Mouse (Mus musculus) CH12.LX (cell line): ENCODE results near the gene Zkscan7. TPM values are rescaled to one million over a fixed set of nuclear protein-coding genes. Genes with fewer than 3 reads are reported as not detected.
"Not testable (repeated sequence)": the region's sequence is repeated elsewhere in the genome, so short reads cannot be mapped to it uniquely, and the experiment has no call there.

Source experiments
- DNase-seq: peaks from one replicate; pipeline ENCODE4 v3.0.0-alpha.2; 2013; ENCODE audit errors: extremely low read depth
- H3K27ac ChIP-seq: 2 replicates; pipeline ENCODE4 v1.5.1; 2012; ENCODE audit warnings: low read depth, mild to moderate bottlenecking, control low read depth, moderate library complexity; ENCODE audit not compliant: insufficient read depth
- H3K27me3 ChIP-seq: replicated peaks from 2 replicates; pipeline ENCODE3; 2012; ENCODE audit warnings: inconsistent platforms
- H3K36me3 ChIP-seq, 2 experiments: replicated peaks in 1 of 2; 2 replicates each; pipeline versions ENCODE3 to v1.6.1; 2012; ENCODE audit warnings: inconsistent platforms in 1 of 2, low read length in 1 of 2, mild to moderate bottlenecking in 1 of 2, mixed read lengths in 1 of 2, moderate library complexity in 1 of 2; ENCODE audit not compliant: control insufficient read depth in 1 of 2, insufficient read depth in 1 of 2
- H3K4me1 ChIP-seq, 2 experiments: 2 replicates each; pipeline ENCODE4 v1.6.1; 2012; ENCODE audit warnings: inconsistent platforms in 1 of 2, moderate library complexity in 1 of 2; ENCODE audit not compliant: insufficient read depth in 2 of 2, control insufficient read depth in 1 of 2
- H3K4me2 ChIP-seq: 2 replicates; pipeline ENCODE4 v1.6.1; 2012; ENCODE audit warnings: low read depth, mild to moderate bottlenecking, control low read depth; ENCODE audit not compliant: poor library complexity, insufficient read depth, severe bottlenecking
- H3K4me3 ChIP-seq, 3 experiments: fragments of 150-350 bp in 1 of 3; sonication (generic) in 1 of 3; replicated peaks in 1 of 3; 2 replicates each; pipeline versions ENCODE3 to v1.5.1; 2011 to 2012; ENCODE audit warnings: low read depth in 2 of 3, low read length in 2 of 3, mild to moderate bottlenecking in 2 of 3, moderate library complexity in 2 of 3, control low read depth in 1 of 3, improper control_type of control experiment in 1 of 3, inconsistent platforms in 1 of 3, mixed read lengths in 1 of 3; ENCODE audit not compliant: poor library complexity in 1 of 3
- H3K79me2 ChIP-seq: replicated peaks from 2 replicates; pipeline ENCODE4 v1.6.1; 2012; ENCODE audit warnings: mild to moderate bottlenecking, moderate library complexity; ENCODE audit not compliant: control insufficient read depth, poor library complexity, insufficient read depth, severe bottlenecking; ENCODE audit errors: extremely low read depth
- H3K9ac ChIP-seq: 2 replicates; pipeline ENCODE4 v1.6.1; 2012; ENCODE audit warnings: low read depth, mild to moderate bottlenecking, control low read depth, moderate library complexity; ENCODE audit not compliant: insufficient read depth
- H3K9me3 ChIP-seq: replicated peaks from 2 replicates; pipeline ENCODE3; 2012; ENCODE audit warnings: low read length, inconsistent platforms, mixed read lengths
- BHLHE40 ChIP-seq: IDR thresholded peaks from 2 replicates; pipeline ENCODE4 v1.6.1; 2011; ENCODE audit warnings: mild to moderate bottlenecking, low read depth, low read length, improper control_type of control experiment
- ELF1 ChIP-seq: IDR thresholded peaks from 2 replicates; pipeline ENCODE4 v1.6.1; 2014; ENCODE audit warnings: low read depth, mild to moderate bottlenecking, inconsistent platforms, low read length, improper control_type of control experiment
- EP300 ChIP-seq: IDR thresholded peaks from 2 replicates; pipeline ENCODE4 v1.6.1; 2011; ENCODE audit warnings: low read length, improper control_type of control experiment
- ETS1 ChIP-seq: conservative IDR thresholded peaks from 2 replicates; pipeline ENCODE4 v1.6.1; 2012; ENCODE audit warnings: low read depth, mild to moderate bottlenecking, inconsistent platforms, low read length, improper control_type of control experiment, moderate library complexity
- IRF4 ChIP-seq: IDR thresholded peaks from 2 replicates; pipeline ENCODE4 v1.6.1; 2014; ENCODE audit warnings: low read depth, mild to moderate bottlenecking, inconsistent platforms, low read length, improper control_type of control experiment
- JUN ChIP-seq: IDR thresholded peaks from 2 replicates; pipeline ENCODE4 v1.6.1; 2011; ENCODE audit warnings: low read depth, mild to moderate bottlenecking, low read length, improper control_type of control experiment, moderate library complexity; ENCODE audit not compliant: insufficient read depth
- JUND ChIP-seq: conservative IDR thresholded peaks from 2 replicates; pipeline ENCODE4 v1.6.1; 2011; ENCODE audit warnings: low read depth, low read length, improper control_type of control experiment
- KAT2A ChIP-seq: IDR thresholded peaks from 2 replicates; pipeline ENCODE4 v1.6.1; 2012; ENCODE audit warnings: low read length, improper control_type of control experiment, inconsistent platforms; ENCODE audit not compliant: insufficient replicate concordance
- MAFK ChIP-seq: IDR thresholded peaks from 2 replicates; pipeline ENCODE4 v1.6.1; 2011; ENCODE audit warnings: low read length, improper control_type of control experiment; ENCODE audit not compliant: insufficient replicate concordance
- MEF2A ChIP-seq: IDR thresholded peaks from 2 replicates; pipeline ENCODE4 v1.6.1; 2014; ENCODE audit warnings: low read depth, mild to moderate bottlenecking, inconsistent platforms, low read length, improper control_type of control experiment, borderline replicate concordance
- MYC ChIP-seq: IDR thresholded peaks from 2 replicates; pipeline ENCODE4 v1.6.1; 2011; ENCODE audit warnings: low read depth, mild to moderate bottlenecking, improper control_type of control experiment, low read length
- NRF1 ChIP-seq: IDR thresholded peaks from 2 replicates; pipeline ENCODE4 v1.6.1; 2014; ENCODE audit warnings: low read depth, mild to moderate bottlenecking, inconsistent platforms, low read length, improper control_type of control experiment, moderate library complexity
- RAD21 ChIP-seq: IDR thresholded peaks from 2 replicates; pipeline ENCODE4 v1.6.1; 2011; ENCODE audit warnings: low read depth, mild to moderate bottlenecking, low read length, improper control_type of control experiment, moderate library complexity
- RCOR1 ChIP-seq: conservative IDR thresholded peaks from 2 replicates; pipeline ENCODE4 v1.6.1; 2012; ENCODE audit warnings: low read depth, mild to moderate bottlenecking, inconsistent platforms, low read length, improper control_type of control experiment
- SMC3 ChIP-seq: IDR thresholded peaks from 2 replicates; pipeline ENCODE4 v1.6.1; 2011; ENCODE audit warnings: low read depth, low read length, improper control_type of control experiment
- TBP ChIP-seq: conservative IDR thresholded peaks from 2 replicates; pipeline ENCODE4 v1.6.1; 2011; ENCODE audit warnings: low read depth, low read length, improper control_type of control experiment
- USF2 ChIP-seq: conservative IDR thresholded peaks from 2 replicates; pipeline ENCODE4 v1.6.1; 2011; ENCODE audit warnings: low read depth, low read length, improper control_type of control experiment
- dilution Hi-C: fragments of 300-500 bp; cut with MboI; formaldehyde crosslinking; loops from 2 replicates; pipeline ENCODE4 v1.14.3; 2020; ENCODE audit warnings: low sequenced_read_pairs; ENCODE audit not compliant: extremely low pct_unique_long_range_greater_than_20kb, extremely low pct_ligation_motif_present
- in situ Hi-C: fragments of 300-500 bp; cut with MboI; formaldehyde crosslinking; loops from 3 replicates; pipeline ENCODE4 v1.14.3; 2019; ENCODE audit warnings: low sequenced_read_pairs, low pct_ligation_motif_present, low pct_unique_long_range_greater_than_20kb, mixed read lengths
- polyA plus RNA-seq: library from polyadenylated mRNA; unstranded; fragments of >175 nt; gene quantifications from 2 replicates; pipeline ENCODE4 v1.2.1, GENCODE M21; 2012; ENCODE audit warnings: low read depth; ENCODE audit not compliant: insufficient read length
- total RNA-seq, 2 experiments: library from RNA; depleted of rRNA; stranded (reverse); fragments of 300-350 nt in 1 of 2; fragments of >200 nt in 1 of 2; gene quantifications; 2 replicates each; pipeline ENCODE4 v1.2.3; 2012 to 2014

Gene Zkscan7
- total and polyA plus RNA-seq, 3 experiments: 3.5 to 6.6 (median 6.4) TPM

DNA sequence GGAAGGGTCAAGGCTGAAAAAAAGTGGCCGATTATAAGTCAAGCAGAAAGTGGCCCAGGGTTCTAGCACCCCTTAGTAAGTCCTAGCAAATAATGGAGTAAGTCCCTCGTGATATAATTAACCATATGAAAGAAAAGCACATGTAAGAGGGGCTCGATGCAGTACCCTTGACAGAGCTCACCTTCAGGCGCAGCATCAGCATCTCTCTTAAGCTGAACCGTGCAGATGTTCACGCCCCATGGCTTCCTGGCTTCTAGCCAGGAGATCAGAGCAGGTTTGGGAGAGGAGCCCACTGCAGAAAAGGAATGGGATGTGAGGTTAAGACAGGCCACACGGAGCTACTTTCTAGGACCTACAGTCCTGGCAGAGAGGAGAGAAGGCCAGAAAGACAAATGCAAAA is 31.0 kb upstream of the Zkscan7 start:
- TF ChIP-seq IRF4 (no peak), SMC3 (no peak), ETS1 (no peak), RCOR1 (no peak), MEF2A (no peak), KAT2A (no peak), NRF1 (no peak), JUN (no peak), BHLHE40 (no peak), MAFK (no peak), RAD21 (no peak), ELF1 (no peak), USF2 (no peak), TBP (no peak), JUND (no peak), MYC (no peak), EP300 (no peak)
- Histone ChIP-seq H3K27me3 (no peaks in the 10 kb centered on the region), H3K4me3 (no peak overlapping the region), H3K9ac (no peak overlapping the region), H3K9me3 (peaks cover 33% of the 10 kb centered on the region), H3K79me2 (0 out of 2 replicates have a peak, but pooled peaks cover 2% of the 10 kb centered on the region), H3K36me3 (peaks cover 62 to 91% of the 10 kb centered on the region in 2 experiments), H3K4me1 (no peaks in the 10 kb centered on the region), H3K4me2 (no peak overlapping the region), H3K27ac (no peak overlapping the region)
- DNase-seq: no peak
- dilution Hi-C loops: no loop called here
- in situ Hi-C loops: no loop called here

DNA sequence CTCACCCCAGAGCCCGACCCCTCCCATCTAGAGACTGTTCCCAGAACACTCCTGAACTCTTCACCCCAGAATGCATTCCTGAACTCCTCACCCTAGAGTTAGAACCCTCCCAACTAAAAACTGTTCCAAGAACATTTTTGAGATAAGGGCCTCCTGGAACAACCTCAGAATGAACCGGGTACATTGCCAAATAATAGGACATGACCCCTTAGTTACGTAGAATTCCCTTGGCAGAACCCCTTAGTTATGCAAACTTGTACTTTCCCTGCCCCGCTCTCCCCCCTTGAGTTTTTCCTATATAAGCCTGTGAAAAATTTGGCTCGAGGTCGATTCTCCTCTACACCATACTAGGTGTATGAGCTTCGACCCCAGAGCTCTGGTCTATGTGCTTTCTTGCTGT is 30.3 kb upstream of the Zkscan7 start:
- dilution Hi-C loops, H3K27me3 ChIP-seq, H3K27ac ChIP-seq, H3K4me1 ChIP-seq, DNase-seq, H3K9ac ChIP-seq, H3K79me2 ChIP-seq, H3K4me2 ChIP-seq, H3K4me3 ChIP-seq, in situ Hi-C loops: not testable (repeated sequence)
- Histone ChIP-seq H3K36me3 (peaks cover 69 to 92% of the 10 kb centered on the region in 2 experiments), H3K9me3 (peaks cover 39% of the 10 kb centered on the region)
